Mouse (Mus musculus): ENCODE results near the gene Ros1. TPM values are rescaled to one million over a fixed set of nuclear protein-coding genes. Genes with fewer than 3 reads are reported as not detected.
A peak's percentile ranks its signal among the peaks of the same experiment; 100 is the strongest.

Gene Ros1
- total RNA-seq, 4 experiments from 2014 or later, result not detected

- DNase-seq (ENCODE audit: low spot score in 2 of 2), result no peak
These were observed 34.4 kb downstream of the Ros1 start for GRCm38 (mm10) chr10:52160604-52161003.

GRCm38 (mm10) chr10:52159704-52160103 lies 35.3 kb downstream of the Ros1 start:
- DNase-seq (ENCODE audit: low spot score in 2 of 2), result no peak

- DNase-seq (ENCODE audit: low spot score in 2 of 2), result no peak
These were observed 61.5 kb downstream of the Ros1 start for GRCm38 (mm10) chr10:52133354-52134074.

- DNase-seq (ENCODE audit: low spot score in 2 of 2), result no peak
These were observed 64.3 kb downstream of the Ros1 start for GRCm38 (mm10) chr10:52130762-52131161.

GRCm38 (mm10) chr10:52128874-52129412 lies 66.1 kb downstream of the Ros1 start:
- no peak for DNase-seq (ENCODE audit: low spot score in 2 of 2)

- no peak for DNase-seq (ENCODE audit: low spot score in 2 of 2)
These were observed 88.8 kb downstream of the Ros1 start for GRCm38 (mm10) chr10:52106164-52106757.

- DNase-seq (ENCODE audit: low spot score in 2 of 2), result no peak
These were observed 93.8 kb downstream of the Ros1 start for GRCm38 (mm10) chr10:52101273-52101672.

GRCm38 (mm10) chr10:52092181-52092580 lies 102.9 kb downstream of the Ros1 start:
- no peak for DNase-seq (ENCODE audit: low spot score in 2 of 2)

- no peak for DNase-seq (ENCODE audit: low spot score in 2 of 2)
These were observed 108.4 kb downstream of the Ros1 start for GRCm38 (mm10) chr10:52086681-52087080.

- DNase-seq (ENCODE audit: low spot score in 2 of 2), result peak; percentile 4 to 10
These were observed 122.6 kb downstream of the Ros1 start for GRCm38 (mm10) chr10:52072482-52072881.

- DNase-seq (ENCODE audit: low spot score in 2 of 2), result no peak
These were observed 146.8 kb downstream of the Ros1 start for GRCm38 (mm10) chr10:52048287-52048686.

- no peak for DNase-seq (ENCODE audit: low spot score in 2 of 2)
These were observed 152.0 kb downstream of the Ros1 start for GRCm38 (mm10) chr10:52043086-52043485.

GRCm38 (mm10) chr10:52039392-52039791 lies 155.7 kb downstream of the Ros1 start:
- no peak for DNase-seq (ENCODE audit: low spot score in 2 of 2)

GRCm38 (mm10) chr10:52033729-52034128 lies 161.3 kb downstream of the Ros1 start:
- no peak for DNase-seq (ENCODE audit: low spot score in 2 of 2)

GRCm38 (mm10) chr10:52029421-52030080 lies 165.5 kb downstream of the Ros1 start:
- no peak for DNase-seq (ENCODE audit: low spot score in 2 of 2)

- DNase-seq (ENCODE audit: low spot score in 2 of 2), result no peak
These were observed 166.3 kb downstream of the Ros1 start for GRCm38 (mm10) chr10:52028561-52029370.

GRCm38 (mm10) chr10:52027161-52028035 lies 167.6 kb downstream of the Ros1 start:
- no peak for DNase-seq (ENCODE audit: low spot score in 2 of 2)

GRCm38 (mm10) chr10:52025821-52026220 lies 169.2 kb downstream of the Ros1 start:
- no peak for DNase-seq (ENCODE audit: low spot score in 2 of 2)

- DNase-seq (ENCODE audit: low spot score in 2 of 2), result no peak
These were observed 169.8 kb downstream of the Ros1 start for GRCm38 (mm10) chr10:52025291-52025690.

GRCm38 (mm10) chr10:52024053-52024410 lies 171.0 kb downstream of the Ros1 start:
- DNase-seq (ENCODE audit: low spot score in 2 of 2), result no peak
